Mouse (Mus musculus) cerebellum, adult 9-11 months (tissue): ENCODE measurements around the gene Chd4.

Experiments
- DNase-seq: peaks from one replicate; pipeline ENCODE4 v3.0.0; 2022

Chd4 gene

DNA sequence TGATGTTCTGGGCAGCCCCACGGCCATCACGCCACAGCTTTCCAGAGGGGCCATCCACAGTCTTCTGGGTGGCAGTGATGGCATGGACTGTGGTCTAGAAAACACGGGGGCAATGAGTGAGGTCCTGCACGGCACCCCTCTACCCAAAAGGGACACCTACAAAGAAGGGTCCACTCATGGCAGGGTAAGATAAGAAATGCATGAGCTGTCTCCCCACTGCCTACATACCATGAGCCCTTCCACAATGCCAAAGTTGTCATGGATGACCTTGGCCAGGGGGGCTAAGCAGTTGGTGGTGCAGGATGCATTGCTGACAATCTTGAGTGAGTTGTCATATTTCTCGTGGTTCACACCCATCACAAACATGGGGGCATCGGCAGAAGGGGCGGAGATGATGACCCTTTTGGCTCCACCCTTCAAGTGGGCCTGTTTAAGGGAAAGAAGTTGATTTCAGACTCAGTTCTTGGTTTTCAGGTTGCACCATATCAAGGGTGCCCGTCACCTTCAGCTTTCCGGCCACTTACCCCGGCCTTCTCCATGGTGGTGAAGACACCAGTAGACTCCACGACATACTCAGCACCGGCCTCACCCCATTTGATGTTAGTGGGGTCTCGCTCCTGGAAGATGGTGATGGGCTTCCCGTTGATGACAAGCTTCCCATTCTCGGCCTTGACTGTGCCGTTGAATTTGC lies 67.0 kb downstream of the Chd4 start:
- DNase-seq = peak; percentile 41

DNA sequence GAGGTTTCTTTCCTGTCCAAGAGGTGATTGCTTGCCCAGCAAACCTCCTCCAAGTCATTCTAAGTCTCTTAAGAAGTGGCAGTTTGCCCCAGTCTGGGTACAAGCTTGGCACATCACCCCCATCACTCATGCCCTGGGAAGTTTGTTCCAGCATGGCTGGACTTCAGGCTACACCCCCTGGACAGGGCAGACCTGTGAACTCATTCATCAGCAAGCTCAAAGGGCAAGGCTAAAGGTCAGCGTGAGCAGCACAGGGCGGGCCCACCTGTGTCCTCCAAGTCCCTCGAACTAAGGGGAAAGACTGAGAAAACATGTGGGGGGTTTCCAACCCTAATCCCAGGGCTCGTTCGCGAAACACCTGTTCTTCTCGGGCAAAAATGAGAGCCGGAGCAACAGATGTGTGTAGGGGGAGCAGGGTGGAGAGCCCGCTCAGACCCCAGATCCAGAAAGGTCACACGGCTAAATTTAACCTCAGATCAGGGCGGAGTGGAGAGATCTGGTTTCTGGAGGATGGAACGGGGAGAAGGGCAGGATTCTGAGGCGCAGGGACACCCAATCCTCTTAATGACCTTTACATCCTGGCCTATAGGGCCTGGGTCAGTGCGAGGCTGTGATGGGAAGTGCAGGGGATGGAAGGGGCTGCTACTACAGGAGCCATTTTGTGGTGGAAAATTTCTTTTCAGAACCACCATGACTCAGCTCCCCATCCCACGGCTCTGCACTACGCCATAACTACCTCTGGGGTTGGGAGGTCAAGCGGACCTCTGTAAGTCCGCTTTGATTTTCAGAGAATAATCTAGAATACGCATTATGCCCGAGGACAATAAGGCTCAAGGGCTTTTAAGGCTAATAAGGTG lies 68.2 kb downstream of the Chd4 start:
- DNase-seq = peak; percentile 70

DNA sequence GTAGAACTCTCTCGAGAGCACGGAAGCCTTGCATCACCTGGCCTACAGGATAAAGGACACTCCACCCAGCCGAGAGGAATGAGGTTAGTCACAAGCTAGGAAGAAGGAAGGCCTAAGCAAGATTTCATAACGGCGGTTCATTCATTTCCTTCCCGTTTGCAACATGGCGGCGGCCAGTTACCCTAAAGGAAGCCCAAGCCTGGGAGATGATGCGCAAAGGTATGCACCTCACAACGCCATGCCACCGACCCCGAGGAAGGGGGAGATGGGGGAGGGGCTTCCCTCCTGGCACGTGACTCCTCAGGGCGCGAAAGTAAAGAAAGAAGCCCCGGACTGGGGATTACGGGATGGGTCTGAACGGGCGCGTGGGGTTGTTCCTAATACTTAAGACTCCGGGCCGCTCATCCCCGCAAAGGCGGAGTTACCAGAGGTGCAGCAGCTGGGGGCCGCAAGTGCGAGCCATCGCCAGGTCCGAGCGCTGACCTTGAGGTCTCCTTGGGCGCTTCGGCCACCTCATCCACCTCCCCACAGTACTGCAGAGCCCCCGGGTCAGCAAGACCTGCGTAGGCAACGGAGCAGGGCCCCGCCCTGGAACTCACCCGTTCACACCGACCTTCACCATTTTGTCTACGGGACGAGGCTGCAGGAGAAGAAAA lies 69.0 kb downstream of the Chd4 start:
- DNase-seq = peak; percentile 84

DNA sequence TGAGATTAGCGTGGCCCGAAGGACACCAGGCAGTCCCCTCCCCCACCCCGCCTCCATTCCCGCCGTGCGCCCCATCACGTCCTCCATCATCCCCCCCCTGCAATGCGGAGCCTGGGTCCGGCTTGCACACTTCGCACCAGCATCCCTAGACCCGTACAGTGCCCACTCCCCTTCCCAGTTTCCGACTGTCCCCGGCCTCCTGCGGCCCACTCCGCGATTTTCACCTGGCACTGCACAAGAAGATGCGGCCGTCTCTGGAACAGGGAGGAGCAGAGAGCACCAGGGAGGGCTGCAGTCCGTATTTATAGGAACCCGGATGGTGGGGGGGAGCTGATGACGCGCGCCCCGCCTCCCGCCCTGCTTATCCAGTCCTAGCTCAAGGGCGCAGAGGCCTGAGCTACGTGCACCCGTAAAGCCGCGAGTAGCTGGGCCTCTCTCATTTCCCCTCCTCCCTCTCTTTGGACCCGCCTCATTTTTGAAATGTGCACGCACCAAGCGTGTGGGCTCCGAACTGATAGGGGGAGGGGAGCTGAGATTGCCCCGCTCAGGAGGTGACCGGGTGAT lies 69.6 kb downstream of the Chd4 start:
- DNase-seq = peak; percentile 99

DNA sequence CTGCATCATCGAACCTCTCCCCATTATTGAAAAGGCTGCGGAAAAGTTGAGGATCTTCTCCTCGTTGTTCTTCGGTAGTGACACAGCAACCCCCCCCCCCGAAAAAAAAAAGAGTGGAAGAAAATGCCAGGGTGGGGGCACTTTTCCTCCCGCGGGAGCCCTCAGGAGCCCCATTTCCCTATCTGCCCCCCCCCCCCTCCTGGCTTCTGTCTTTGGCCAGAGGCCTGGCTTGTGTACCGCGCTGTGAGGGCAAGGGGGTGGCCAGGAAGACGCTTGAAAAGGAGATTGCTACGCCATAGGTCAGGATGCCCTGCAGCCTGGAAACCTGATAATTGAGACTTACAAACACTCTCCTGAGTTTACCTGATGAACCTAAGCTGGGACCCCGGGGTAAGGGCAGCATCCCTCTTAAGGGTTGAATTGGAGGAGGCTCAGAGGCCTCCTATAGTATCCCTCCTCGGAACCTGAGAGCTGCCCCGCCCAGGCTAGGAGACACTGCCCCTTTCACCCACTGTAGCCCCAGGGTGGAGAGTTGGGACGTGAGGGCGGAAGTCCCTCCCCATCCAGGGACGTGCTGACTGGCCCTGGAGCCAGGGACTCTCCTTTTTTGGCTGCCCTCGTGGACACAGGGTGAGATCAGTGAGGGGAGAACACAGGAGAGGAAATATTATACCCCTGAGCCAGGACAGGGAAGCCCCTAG lies 70.4 kb downstream of the Chd4 start, which contains the start of gene Gapdh:
Gapdh (minus strand) TSS at position 417 of the 701 bp plus-strand sequence.
- DNase-seq = peak; percentile 92

DNA sequence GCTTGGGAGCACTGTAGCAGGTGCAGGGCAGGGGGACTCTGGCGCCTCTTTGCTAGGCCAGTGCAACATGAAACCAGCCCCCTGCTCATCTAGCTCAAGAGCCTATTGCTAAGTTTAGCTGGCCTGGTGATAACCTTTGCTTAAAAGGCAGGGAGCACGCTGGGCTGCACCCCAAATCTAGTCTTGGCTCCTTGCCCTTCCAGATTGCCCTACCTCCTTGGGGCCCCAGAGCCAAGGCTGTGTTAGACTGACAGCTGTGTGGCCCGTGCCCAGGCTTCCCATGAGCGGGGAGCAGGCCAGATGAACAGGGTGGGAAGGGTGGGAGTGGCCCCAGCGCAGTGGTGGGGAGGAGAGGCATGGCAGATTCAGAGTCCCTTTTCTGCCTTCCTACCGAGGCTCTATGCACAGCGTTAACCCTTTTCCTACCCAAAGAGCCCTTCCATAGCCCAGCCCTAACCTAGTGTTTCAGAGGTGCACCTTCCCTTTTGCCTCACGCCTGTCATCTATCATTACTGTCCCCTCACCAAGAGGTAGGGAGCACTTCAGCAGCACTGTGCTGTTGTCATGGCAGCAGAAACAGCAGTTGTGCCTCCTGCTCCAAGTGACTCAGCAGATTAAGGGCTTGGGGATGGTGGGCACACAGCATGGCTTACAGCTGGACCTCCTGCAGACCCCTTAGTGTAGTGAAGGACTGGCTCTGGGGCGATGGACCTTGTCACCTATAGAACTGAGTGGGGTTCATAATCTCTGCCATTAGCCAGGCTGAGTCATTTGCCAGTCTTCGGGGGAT lies 71.3 kb downstream of the Chd4 start:
- peak; percentile 80 for DNase-seq

DNA sequence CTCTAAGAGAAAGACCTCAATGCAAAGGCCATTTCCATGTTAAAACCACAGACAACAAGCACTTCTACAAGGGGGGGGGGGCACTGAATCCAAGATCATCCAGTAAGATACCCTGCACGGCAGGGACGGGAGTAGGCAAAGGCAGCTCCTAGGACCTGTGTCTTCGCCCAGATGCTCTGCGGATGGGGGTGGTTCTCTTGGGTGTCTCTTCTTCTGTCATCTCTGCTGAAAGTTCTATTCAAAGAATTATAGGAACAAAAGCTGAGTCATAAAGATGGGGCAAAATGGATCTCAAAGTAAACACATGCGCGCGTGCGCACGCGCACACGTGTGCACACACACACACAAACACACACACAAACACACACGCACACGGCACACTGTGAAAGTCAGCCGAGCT lies 72.3 kb downstream of the Chd4 start:
- no peak for DNase-seq

DNA sequence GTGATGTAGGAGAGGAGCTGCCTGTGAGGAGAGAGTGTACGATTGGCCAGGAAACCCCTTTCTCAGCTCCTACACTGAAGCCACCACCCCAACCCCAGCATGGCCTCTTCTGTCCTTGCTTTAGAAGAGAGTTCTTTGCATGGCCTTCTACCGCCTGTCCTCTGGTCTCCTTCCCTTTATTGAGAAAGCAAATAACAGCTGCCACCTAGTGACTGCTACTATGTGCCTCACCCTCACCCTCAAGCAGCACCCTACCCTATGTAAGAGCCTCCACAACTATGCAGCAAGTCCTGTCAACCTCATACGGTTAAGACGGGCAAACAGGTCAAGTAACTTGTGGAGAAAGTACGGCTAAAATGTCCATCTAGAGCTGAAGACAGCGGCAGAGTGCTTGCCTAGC lies 74.4 kb downstream of the Chd4 start:
- no peak for DNase-seq

DNA sequence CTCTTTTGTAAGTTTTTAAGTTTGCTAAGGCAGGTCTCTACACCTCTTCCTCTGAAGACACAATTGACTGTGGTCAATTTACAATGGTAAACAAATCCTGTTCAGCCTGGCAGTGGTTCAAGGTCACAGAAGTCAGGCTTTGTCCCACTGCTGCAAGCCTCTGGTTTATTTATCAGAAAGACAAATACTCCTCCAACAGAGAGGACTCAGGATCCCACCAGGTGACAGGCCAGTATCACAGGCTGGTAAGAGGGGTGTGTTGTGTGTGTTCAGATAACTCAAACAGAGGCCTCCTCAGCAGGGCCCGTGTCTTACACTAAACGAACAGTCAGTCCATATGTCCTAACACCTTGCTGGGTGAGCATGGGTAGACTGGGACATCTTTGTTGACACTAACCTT lies 76.7 kb downstream of the Chd4 start:
- DNase-seq = no peak

DNA sequence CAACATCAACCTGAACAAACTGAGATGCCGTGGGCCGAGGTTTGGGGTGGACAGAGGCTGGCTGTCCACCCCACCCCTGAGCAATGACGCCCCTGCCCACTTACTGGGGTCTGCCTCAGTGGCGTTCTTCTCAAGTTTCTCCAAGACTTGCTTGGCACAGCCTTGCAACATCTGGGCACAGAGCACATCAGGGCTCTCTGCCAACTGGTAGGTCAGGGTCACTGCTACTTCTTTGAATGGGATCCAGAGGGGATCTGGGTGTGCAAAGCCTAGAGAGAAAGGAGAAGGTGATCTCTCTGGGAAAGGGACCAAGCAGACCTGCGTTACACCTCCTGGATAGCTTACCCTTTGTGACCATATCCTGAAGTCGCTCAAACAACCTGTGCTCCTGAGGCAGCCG lies 77.5 kb downstream of the Chd4 start:
- DNase-seq = no peak

DNA sequence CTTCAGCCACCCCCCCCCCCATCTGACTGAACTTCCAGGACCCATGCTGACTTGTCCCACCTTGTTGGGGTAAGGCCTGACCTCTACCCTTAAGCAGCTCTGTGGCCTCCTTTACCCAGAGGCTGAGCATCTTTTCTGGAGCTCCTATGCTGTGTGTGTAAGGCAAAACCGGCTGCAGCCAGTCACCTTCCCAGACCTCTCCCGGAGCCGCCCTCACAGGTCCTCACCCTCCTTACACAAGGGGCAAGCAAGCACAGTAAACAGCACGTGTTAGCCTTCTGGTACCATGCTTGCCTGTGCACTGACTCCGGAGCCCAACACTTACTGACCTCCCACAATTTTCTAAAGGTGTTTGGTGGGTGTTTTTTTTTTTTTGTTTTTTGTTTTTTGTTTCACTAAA lies 79.7 kb downstream of the Chd4 start:
- DNase-seq = no peak

DNA sequence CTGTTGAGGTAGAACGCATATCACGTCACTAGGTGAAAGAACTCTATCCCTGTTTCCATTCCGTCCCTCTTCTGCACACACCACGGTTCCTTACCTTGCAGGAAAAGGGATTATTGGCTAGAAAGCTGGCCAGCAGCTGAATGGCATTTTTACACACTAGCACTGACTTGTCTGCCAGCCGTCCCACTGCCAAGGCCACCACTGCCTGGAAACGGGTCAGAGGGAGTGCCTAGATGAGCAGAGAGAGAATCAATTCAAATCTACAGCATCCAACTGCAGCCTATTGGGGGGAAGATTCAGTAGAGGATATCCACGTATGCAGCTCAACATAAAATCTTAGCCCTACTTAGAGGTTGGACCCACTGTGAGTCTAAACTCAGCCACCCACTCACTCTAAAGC lies 83.8 kb downstream of the Chd4 start:
- no peak for DNase-seq
